Mouse (Mus musculus) olfactory bulb, adult 2 months (tissue): ENCODE results near the gene Elovl6.

ENCODE experiments used
- CTCF ChIP-seq: fragments of 200-500 bp; IDR thresholded peaks from 2 replicates; pipeline ENCODE4 v1.5.1; 2012; ENCODE audit warnings: low read depth, mild to moderate bottlenecking, low read length, moderate library complexity; ENCODE audit not compliant: insufficient read depth
- POLR2A ChIP-seq: fragments of 200-500 bp; IDR thresholded peaks from 2 replicates; pipeline ENCODE4 v1.6.1; 2012; ENCODE audit warnings: mild to moderate bottlenecking, low read depth, low read length, moderate library complexity; ENCODE audit not compliant: insufficient read depth

- TF ChIP-seq POLR2A (no peak), CTCF (no peak)
Observed at GRCm38 (mm10) chr3:129547837-129548435, 15.8 kb downstream of the Elovl6 start.
